Mouse (Mus musculus): ENCODE results near the gene Nags. TPM values are rescaled to one million over a fixed set of nuclear protein-coding genes. Genes with fewer than 3 reads are reported as not detected.
"Not testable (repeated sequence)": the region's sequence is repeated elsewhere in the genome, so short reads cannot be mapped to it uniquely, and the experiment has no call there.

Nags gene
- polyA plus RNA-seq, 1 experiment from 2014 or later = not detected

- Histone ChIP-seq H3K36me3 (replicated peaks) (no peaks in the 10 kb centered on the region), H3K27me3 (replicated peaks; ENCODE audit: low read depth, poor library complexity, severe bottlenecking) (peaks cover 54% of the 10 kb centered on the region), H3K4me3 (peak overlapping the region; percentile 45), H3K27ac (replicated peaks) (no peak overlapping the region), H3K9me3 (no peaks in the 10 kb centered on the region), H3K4me1 (peaks cover 23% of the 10 kb centered on the region)
- 48% methylated on average over 13 of the region's 13 CpGs for WGBS
- DNase-seq (ENCODE audit: low spot score) = no peak
Observed at GRCm38 (mm10) chr11:102137625-102138446, 7.5 kb upstream of the Nags start.

GRCm38 (mm10) chr11:102138447-102138740, 6.9 kb upstream of the Nags start:
- Histone ChIP-seq H3K36me3 (replicated peaks) (no peaks in the 10 kb centered on the region), H3K27me3 (replicated peaks; ENCODE audit: low read depth, poor library complexity, severe bottlenecking) (peaks cover 59% of the 10 kb centered on the region), H3K4me3 (peak overlapping the region; percentile 45), H3K27ac (replicated peaks) (no peak overlapping the region), H3K4me1 (peaks cover 23% of the 10 kb centered on the region), H3K9me3 (no peaks in the 10 kb centered on the region)
- under 1% methylated on average over 18 of the region's 18 CpGs for WGBS
- DNase-seq (ENCODE audit: low spot score) = peak; percentile 80

GRCm38 (mm10) chr11:102140508-102140907, 4.8 kb upstream of the Nags start:
- Histone ChIP-seq H3K9me3 (no peaks in the 10 kb centered on the region), H3K4me3 (no peak overlapping the region), H3K27ac (replicated peaks) (no peak overlapping the region), H3K27me3 (replicated peaks; ENCODE audit: low read depth, poor library complexity, severe bottlenecking) (peaks cover 66% of the 10 kb centered on the region), H3K4me1 (peaks cover 12% of the 10 kb centered on the region), H3K36me3 (replicated peaks) (no peaks in the 10 kb centered on the region)
- DNase-seq (ENCODE audit: low spot score) = peak; percentile 71
- 2% methylated on average over 5 of the region's 5 CpGs for WGBS

- Histone ChIP-seq H3K4me1 (peaks cover 26% of the 10 kb centered on the region), H3K9me3 (no peaks in the 10 kb centered on the region), H3K27me3 (replicated peaks; ENCODE audit: low read depth, poor library complexity, severe bottlenecking) (peaks cover 73% of the 10 kb centered on the region), H3K27ac (replicated peaks) (no peak overlapping the region), H3K4me3 (no peak overlapping the region), H3K36me3 (replicated peaks) (no peaks in the 10 kb centered on the region)
- no peak for DNase-seq (ENCODE audit: low spot score)
- WGBS = 66% methylated on average over 7 of the region's 7 CpGs
Observed at GRCm38 (mm10) chr11:102142355-102142754, 3.0 kb upstream of the Nags start.

GRCm38 (mm10) chr11:102144957-102145470, 299 bp upstream of the Nags start:
- 24% methylated on average over 13 of the region's 13 CpGs for WGBS
- H3K4me1 ChIP-seq = peaks cover 31% of the 10 kb centered on the region
- H3K36me3 ChIP-seq (replicated peaks) = no peaks in the 10 kb centered on the region
- H3K27me3 ChIP-seq (replicated peaks; ENCODE audit: low read depth, poor library complexity, severe bottlenecking) = peaks cover 81% of the 10 kb centered on the region
- no peaks in the 10 kb centered on the region for H3K9me3 ChIP-seq
- no peak overlapping the region; the same call in 1 of the 2 replicates for H3K27ac ChIP-seq (replicated peaks)
- peak overlapping the region; percentile 53 for H3K4me3 ChIP-seq
- no peak for DNase-seq (ENCODE audit: low spot score)

- DNase-seq (ENCODE audit: low spot score) = peak; percentile 32
- Histone ChIP-seq H3K27ac (replicated peaks) (no peak overlapping the region), H3K4me3 (peak overlapping the region; percentile 53), H3K36me3 (replicated peaks) (no peaks in the 10 kb centered on the region), H3K4me1 (peaks cover 31% of the 10 kb centered on the region), H3K9me3 (no peaks in the 10 kb centered on the region), H3K27me3 (replicated peaks; ENCODE audit: low read depth, poor library complexity, severe bottlenecking) (peaks cover 83% of the 10 kb centered on the region)
- 5% methylated on average over 16 of the region's 16 CpGs for WGBS
Observed at GRCm38 (mm10) chr11:102146005-102146404, 692 bp downstream of the Nags start.

- no peaks in the 10 kb centered on the region for H3K36me3 ChIP-seq (replicated peaks)
- no peaks in the 10 kb centered on the region for H3K9me3 ChIP-seq
- no peak for DNase-seq (ENCODE audit: low spot score)
- peak overlapping the region; percentile 53 for H3K4me3 ChIP-seq
- WGBS = 10% methylated on average over 17 of the region's 17 CpGs
- H3K4me1 ChIP-seq = peaks cover 31% of the 10 kb centered on the region
- H3K27ac ChIP-seq (replicated peaks) = no peak overlapping the region
- H3K27me3 ChIP-seq (replicated peaks; ENCODE audit: low read depth, poor library complexity, severe bottlenecking) = peaks cover 83% of the 10 kb centered on the region
Observed at GRCm38 (mm10) chr11:102146531-102146930, 1.2 kb downstream of the Nags start.

- no peak overlapping the region for H3K27ac ChIP-seq (replicated peaks)
- no peaks in the 10 kb centered on the region for H3K9me3 ChIP-seq
- peak overlapping the region; percentile 53 for H3K4me3 ChIP-seq
- DNase-seq (ENCODE audit: low spot score) = peak; percentile 47
- H3K4me1 ChIP-seq = peaks cover 31% of the 10 kb centered on the region
- 14% methylated on average over 34 of the region's 34 CpGs for WGBS
- peaks cover 4% of the 10 kb centered on the region for H3K36me3 ChIP-seq (replicated peaks)
- peaks cover 79% of the 10 kb centered on the region for H3K27me3 ChIP-seq (replicated peaks; ENCODE audit: low read depth, poor library complexity, severe bottlenecking)
Observed at GRCm38 (mm10) chr11:102147213-102147989, 2.1 kb downstream of the Nags start.

- no peaks in the 10 kb centered on the region for H3K9me3 ChIP-seq
- peaks cover 38% of the 10 kb centered on the region for H3K36me3 ChIP-seq (replicated peaks)
- H3K27me3 ChIP-seq (replicated peaks; ENCODE audit: low read depth, poor library complexity, severe bottlenecking) = no peaks in the 10 kb centered on the region
- peak; percentile 89 for DNase-seq (ENCODE audit: low spot score)
- H3K4me1 ChIP-seq = peaks cover 12% of the 10 kb centered on the region
- peak within 1 kb of the TSS; percentile 87 for H3K27ac ChIP-seq (replicated peaks)
- peak within 1 kb of the TSS; percentile 78 for H3K4me3 ChIP-seq
- WGBS = under 1% methylated on average over 37 of the region's 37 CpGs
Observed at GRCm38 (mm10) chr11:102156039-102156785, 10.9 kb downstream of the Nags start, which contains the start of gene Tmem101. Tmem101 (minus strand) TSS chr11:102156404.

GRCm38 (mm10) chr11:102156786-102157089, 11.4 kb downstream of the Nags start:
- WGBS = 8% methylated on average over 1 of the region's 1 CpGs
- Histone ChIP-seq H3K9me3 (no peaks in the 10 kb centered on the region), H3K4me3 (peak overlapping the region; percentile 78)

GRCm38 (mm10) chr11:102158024-102158423, 12.7 kb downstream of the Nags start:
- peaks cover 12% of the 10 kb centered on the region for H3K4me1 ChIP-seq
- H3K4me3 ChIP-seq; H3K27me3 ChIP-seq (replicated peaks; ENCODE audit: low read depth, poor library complexity, severe bottlenecking); H3K9me3 ChIP-seq; H3K27ac ChIP-seq (replicated peaks); DNase-seq (ENCODE audit: low spot score): not testable (repeated sequence)
- peaks cover 44% of the 10 kb centered on the region for H3K36me3 ChIP-seq (replicated peaks)
- 76% methylated on average over 2 of the region's 2 CpGs for WGBS

More at GRCm38 (mm10) chr11:102156786-102157089, 11.4 kb downstream of the Nags start:
- no peak overlapping the region for H3K27ac ChIP-seq (replicated peaks)
- H3K4me1 ChIP-seq = peaks cover 12% of the 10 kb centered on the region
- H3K27me3 ChIP-seq (replicated peaks; ENCODE audit: low read depth, poor library complexity, severe bottlenecking) = no peaks in the 10 kb centered on the region
- DNase-seq (ENCODE audit: low spot score) = no peak
- peaks cover 43% of the 10 kb centered on the region for H3K36me3 ChIP-seq (replicated peaks)

GRCm38 (mm10) chr11:102159781-102160180, 14.5 kb downstream of the Nags start:
- WGBS = 76% methylated on average over 5 of the region's 5 CpGs
- H3K27ac ChIP-seq (replicated peaks) = no peak overlapping the region
- H3K4me3 ChIP-seq = no peak overlapping the region
- no peak for DNase-seq (ENCODE audit: low spot score)
- H3K9me3 ChIP-seq = no peaks in the 10 kb centered on the region
- peaks cover 44% of the 10 kb centered on the region for H3K36me3 ChIP-seq (replicated peaks)
- H3K4me1 ChIP-seq = peaks cover 9% of the 10 kb centered on the region
- H3K27me3 ChIP-seq (replicated peaks; ENCODE audit: low read depth, poor library complexity, severe bottlenecking) = no peaks in the 10 kb centered on the region

Data from embryonic facial prominence, embryonic 10.5 days (tissue).